Mouse (Mus musculus) heart, embryonic 10.5 days (tissue): ENCODE results near the gene Capzb. TPM values are rescaled to one million over a fixed set of nuclear protein-coding genes. Genes with fewer than 3 reads are reported as not detected.

Experiments used
- DNase-seq: peaks from one replicate; pipeline ENCODE4 v3.0.0-alpha.2; 2017; ENCODE audit warnings: low spot score
- H3K27ac ChIP-seq: fragments of 300-500 bp; sonication (generic); 2 replicates; pipeline ENCODE4 v1.5.1; 2016; ENCODE audit warnings: mild to moderate bottlenecking
- H3K27me3 ChIP-seq: fragments of 300-500 bp; sonication (generic); 2 replicates; pipeline ENCODE4 v1.6.1; 2016; ENCODE audit warnings: mild to moderate bottlenecking; ENCODE audit not compliant: poor library complexity, insufficient read depth, severe bottlenecking
- H3K36me3 ChIP-seq: fragments of 300-500 bp; sonication (generic); 2 replicates; pipeline ENCODE4 v1.6.1; 2016; ENCODE audit warnings: mild to moderate bottlenecking, moderate library complexity
- H3K4me1 ChIP-seq: fragments of 300-500 bp; sonication (generic); 2 replicates; pipeline ENCODE4 v1.6.1; 2016; ENCODE audit warnings: mild to moderate bottlenecking
- H3K4me3 ChIP-seq: fragments of 300-500 bp; sonication (generic); 2 replicates; pipeline ENCODE4 v1.5.1; 2016; ENCODE audit warnings: mild to moderate bottlenecking, moderate library complexity
- H3K9me3 ChIP-seq: fragments of 300-500 bp; sonication (generic); 2 replicates; pipeline ENCODE4 v1.6.1; 2016; ENCODE audit warnings: mild to moderate bottlenecking, moderate library complexity
- WGBS: fragments of 180-500 bp; shearing (Covaris S2); methylation state at CpG from one replicate; pipeline ENCODE4 v1.1.7; 2016; 5-methylcytosine and 5-hydroxymethylcytosine counted together
- polyA plus RNA-seq: library from polyadenylated mRNA; unstranded; fragments of >200 nt; fragmentation: Nextera tagmentation; extraction: Ambion mirVana; gene quantifications from 2 replicates; pipeline ENCODE4 v1.2.1, GENCODE M21; 2016

Gene Capzb
- polyA plus RNA-seq, 1 experiment from 2014 or later = 452 TPM

DNA sequence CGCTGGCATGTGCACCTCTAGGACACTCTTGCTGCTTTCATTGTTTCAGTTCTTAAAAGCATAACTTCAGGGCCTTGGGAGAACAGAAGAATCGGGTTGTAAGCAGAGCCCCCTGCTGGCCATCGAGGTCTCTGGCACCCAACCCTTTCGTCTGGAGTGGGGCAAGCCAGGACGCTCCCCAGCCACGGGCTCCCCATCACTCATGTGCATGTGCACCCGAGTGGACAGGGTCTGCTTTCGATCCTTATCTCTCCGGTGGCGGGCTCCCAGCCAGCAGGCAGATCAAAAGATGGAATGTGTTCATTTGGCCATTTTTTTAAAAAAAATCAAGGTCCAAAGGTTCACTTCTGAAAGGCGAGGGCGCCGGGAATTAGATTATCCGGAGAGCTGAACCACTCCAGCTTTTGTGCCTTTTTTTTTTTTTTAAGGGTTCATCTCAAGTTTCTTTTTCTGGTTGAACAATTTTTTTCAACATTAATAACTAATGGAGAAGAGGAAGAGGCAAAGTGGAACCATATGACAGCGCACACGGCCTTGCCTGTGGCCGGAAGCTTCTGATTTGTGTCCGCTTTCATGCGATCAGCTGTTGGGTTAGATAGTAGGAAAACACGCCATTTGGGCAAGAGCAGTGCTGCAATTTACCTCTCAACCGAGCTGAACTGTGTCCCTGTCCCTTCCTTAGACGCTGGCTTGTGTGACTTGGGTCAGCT is 59.5 kb downstream of the Capzb start:
- Histone ChIP-seq H3K36me3 (peaks cover 25% of the 10 kb centered on the region), H3K27me3 (no peaks in the 10 kb centered on the region), H3K9me3 (no peaks in the 10 kb centered on the region), H3K4me1 (peaks cover 49% of the 10 kb centered on the region), H3K27ac (0 out of 2 replicates have a peak overlapping the region, but pooled peaks have one; percentile 65), H3K4me3 (no peak overlapping the region)
- WGBS = 60% methylated on average over 22 of the region's 22 CpGs
- DNase-seq = peak; percentile 83

DNA sequence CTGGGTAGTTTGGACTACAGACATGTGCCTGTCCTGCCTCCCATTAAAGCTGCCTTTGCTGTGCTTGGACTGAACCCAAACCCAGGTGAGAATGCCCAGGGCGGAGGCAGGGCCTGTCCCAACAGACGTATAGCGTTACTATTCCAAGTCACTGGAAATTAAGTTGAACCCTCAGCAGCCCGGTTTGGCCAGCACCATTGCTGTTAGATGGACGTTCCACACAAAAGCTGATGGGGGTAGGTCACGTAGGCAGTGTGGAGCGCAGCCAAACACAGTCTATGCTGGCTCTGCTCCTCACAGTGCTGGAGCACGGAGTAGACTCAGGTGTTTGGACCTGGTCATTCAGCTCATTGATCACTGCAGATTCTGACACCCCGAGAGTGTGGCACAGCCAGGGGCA is 60.5 kb downstream of the Capzb start:
- WGBS = 91% methylated on average over 9 of the region's 9 CpGs
- Histone ChIP-seq H3K36me3 (peaks cover 29% of the 10 kb centered on the region), H3K27ac (no peak overlapping the region), H3K27me3 (no peaks in the 10 kb centered on the region), H3K9me3 (no peaks in the 10 kb centered on the region), H3K4me1 (peaks cover 39% of the 10 kb centered on the region), H3K4me3 (no peak overlapping the region)
- no peak for DNase-seq

DNA sequence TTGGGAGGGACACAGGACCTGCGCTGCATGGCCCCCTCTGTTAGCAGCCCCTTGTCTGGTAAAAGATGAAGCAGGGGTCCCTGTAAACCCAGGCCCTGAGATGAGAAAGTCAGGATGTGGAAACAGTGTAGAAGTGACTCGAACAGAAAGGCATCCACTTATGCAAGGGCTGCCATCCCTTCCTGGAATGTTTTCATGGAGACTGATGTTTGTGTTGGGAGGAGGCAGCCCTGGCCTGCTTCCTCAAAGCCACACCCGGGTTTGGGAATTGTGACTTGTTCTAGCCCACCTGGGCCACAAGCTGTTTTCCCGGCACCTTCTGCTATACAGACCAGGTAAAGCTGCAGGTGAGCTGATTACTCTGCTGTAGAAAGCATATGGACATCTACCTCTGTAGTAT is 63.4 kb downstream of the Capzb start:
- DNase-seq = no peak
- H3K9me3 ChIP-seq = no peaks in the 10 kb centered on the region
- no peak overlapping the region for H3K4me3 ChIP-seq
- WGBS = 77% methylated on average over 4 of the region's 4 CpGs
- H3K36me3 ChIP-seq = peaks cover 52% of the 10 kb centered on the region
- no peaks in the 10 kb centered on the region for H3K27me3 ChIP-seq
- H3K4me1 ChIP-seq = peaks cover 15% of the 10 kb centered on the region
- H3K27ac ChIP-seq = no peak overlapping the region

DNA sequence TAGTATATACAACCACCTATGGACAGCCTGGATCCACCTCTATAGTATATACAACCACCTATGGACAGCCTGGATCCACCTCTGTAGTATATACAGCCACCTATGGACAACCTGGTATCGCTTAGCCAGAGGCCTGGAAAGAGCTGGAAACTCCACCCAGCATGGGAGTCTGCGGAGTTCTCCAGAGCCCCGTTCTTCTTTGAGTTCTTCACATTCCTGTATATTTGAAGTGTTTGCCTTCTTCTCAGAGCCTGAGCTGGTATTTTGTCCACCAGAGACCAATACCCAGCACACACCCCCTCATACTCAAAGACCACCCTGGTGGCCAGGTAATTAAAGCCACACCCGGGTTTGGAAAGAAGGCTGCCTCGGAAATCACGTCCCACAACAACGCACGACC is 64.0 kb downstream of the Capzb start:
- no peaks in the 10 kb centered on the region for H3K27me3 ChIP-seq
- H3K9me3 ChIP-seq = no peaks in the 10 kb centered on the region
- no peak overlapping the region for H3K27ac ChIP-seq
- peaks cover 57% of the 10 kb centered on the region for H3K36me3 ChIP-seq
- no peak overlapping the region for H3K4me3 ChIP-seq
- no peak for DNase-seq
- peaks cover 10% of the 10 kb centered on the region for H3K4me1 ChIP-seq
- WGBS = 84% methylated on average over 8 of the region's 8 CpGs

DNA sequence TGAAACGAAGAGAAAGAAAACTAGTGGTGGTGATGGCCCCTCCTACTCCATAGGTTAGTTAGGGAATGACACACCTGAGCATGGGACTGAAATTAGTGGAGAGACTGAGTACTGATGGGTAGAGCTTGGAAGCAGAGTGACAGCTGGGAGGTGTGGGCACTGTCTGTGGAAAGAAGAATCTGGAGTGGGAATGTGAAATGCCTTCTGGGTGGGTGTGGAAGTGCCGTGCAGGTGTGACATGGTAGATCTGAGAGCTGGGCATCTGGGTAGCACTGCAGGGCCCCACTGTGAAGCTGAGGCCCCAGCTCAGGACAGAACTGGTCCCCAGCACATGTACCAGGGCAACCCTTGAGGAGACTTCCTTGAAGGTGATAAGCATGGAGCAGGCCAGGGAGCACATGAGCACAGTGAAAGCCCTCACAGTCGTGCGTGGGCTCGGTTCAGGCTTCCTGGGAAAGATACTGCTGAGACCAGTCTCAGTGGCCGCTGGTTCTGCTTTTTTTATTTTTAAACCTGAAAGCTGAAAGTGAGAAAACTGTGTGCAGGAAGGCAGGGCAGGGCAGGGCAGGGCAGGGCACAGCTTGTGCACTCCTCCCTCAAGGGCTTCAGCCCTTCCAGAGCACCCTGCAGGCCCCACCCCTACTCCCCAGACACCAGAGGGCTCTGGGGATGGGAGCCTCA is 66.1 kb downstream of the Capzb start:
- Histone ChIP-seq H3K4me3 (no peak overlapping the region), H3K36me3 (peaks cover 78% of the 10 kb centered on the region), H3K9me3 (no peaks in the 10 kb centered on the region), H3K27ac (no peak overlapping the region), H3K4me1 (0 out of 2 replicates have a peak, but pooled peaks cover 5% of the 10 kb centered on the region), H3K27me3 (no peaks in the 10 kb centered on the region)
- 87% methylated on average over 6 of the region's 6 CpGs for WGBS
- no peak for DNase-seq

DNA sequence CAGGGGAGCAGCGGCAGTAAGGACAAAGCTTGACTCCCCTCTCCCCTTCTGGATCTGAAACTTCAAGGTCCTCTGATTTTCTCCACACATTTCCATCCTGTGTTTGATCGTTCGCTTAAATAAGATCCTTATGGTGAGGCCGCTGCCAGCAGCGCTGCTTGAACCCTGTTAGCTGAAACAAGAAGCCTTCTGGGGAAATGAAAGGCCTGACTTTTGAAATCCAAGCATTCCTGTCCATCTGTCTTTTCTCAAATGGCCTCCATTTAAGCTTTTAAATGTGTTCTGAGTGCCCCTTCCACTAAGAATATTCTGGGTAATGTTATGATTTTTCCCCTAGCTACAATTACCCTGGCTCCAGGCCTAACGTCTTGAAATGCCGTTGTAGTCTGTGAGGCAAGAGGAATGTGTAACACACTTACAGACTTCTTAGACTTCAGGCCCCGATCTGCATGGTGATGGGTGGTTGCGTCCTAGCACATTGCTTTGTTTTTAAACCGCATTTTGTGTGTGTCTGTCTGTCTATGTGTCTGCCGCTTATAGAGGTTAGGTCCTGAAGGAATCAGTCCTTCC is 66.7 kb downstream of the Capzb start:
- 87% methylated on average over 11 of the region's 11 CpGs for WGBS
- DNase-seq = no peak
- Histone ChIP-seq H3K36me3 (peaks cover 84% of the 10 kb centered on the region), H3K27me3 (no peaks in the 10 kb centered on the region), H3K4me1 (0 out of 2 replicates have a peak, but pooled peaks cover 5% of the 10 kb centered on the region), H3K4me3 (no peak overlapping the region), H3K9me3 (no peaks in the 10 kb centered on the region), H3K27ac (no peak overlapping the region)

DNA sequence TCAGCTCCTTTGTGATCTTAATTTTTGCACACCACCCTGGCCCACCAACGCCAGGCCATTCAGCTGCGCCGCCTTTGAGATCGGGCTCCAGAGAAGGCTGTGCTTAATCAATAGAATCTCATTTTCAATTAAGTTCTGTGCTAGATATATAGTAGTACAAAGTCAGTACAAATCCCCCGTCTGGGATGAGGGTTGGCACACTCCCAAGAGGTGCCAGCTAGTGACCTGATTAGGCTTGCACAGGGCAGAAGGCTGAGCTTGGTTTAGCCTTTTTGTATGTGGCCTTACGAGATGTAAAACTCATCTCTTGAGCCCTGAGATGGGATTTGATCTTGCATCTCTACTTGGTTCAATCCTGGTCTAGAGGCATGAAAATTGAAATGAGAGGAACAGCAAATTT is 70.3 kb downstream of the Capzb start:
- Histone ChIP-seq H3K27ac (no peak overlapping the region), H3K4me1 (peaks cover 26% of the 10 kb centered on the region), H3K36me3 (peaks cover 90% of the 10 kb centered on the region), H3K4me3 (no peak overlapping the region), H3K9me3 (no peaks in the 10 kb centered on the region), H3K27me3 (no peaks in the 10 kb centered on the region)
- DNase-seq = no peak
- 93% methylated on average over 6 of the region's 6 CpGs for WGBS

DNA sequence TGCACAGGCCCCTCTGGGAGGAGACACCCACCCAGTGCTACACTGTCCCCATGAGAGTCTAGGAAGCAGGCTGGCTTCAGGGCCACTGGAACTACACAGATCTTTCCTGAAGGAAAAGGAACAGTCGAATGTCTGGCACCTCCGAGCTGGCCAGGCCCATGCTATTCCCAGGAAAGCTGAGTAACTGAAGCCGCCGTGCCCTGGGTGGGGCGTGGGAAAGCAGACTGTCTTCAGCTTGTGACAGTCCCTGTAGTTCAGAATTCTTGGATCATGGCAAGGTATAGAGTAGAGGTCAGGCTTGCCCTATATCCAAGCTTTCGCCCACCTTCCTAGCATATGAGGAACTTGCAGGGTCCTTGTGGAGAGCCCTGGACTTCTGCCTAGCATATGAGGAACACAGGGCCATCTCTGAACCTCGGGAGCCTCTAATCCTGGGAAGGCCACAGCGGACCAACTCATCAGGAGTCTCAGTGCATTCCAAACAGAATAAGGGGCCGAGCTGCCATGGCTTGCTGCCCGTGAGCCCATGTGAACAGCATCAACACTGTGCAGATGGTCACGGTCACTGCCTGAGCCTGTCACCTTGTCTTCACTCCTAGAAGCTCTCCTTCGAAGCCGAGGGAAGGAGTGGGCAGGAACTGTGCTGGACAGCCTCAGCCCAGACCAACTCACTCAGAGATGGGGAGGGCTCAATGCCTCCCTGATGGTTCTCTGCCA is 73.2 kb downstream of the Capzb start:
- no peak for DNase-seq
- H3K4me3 ChIP-seq = no peak overlapping the region
- H3K9me3 ChIP-seq = no peaks in the 10 kb centered on the region
- H3K4me1 ChIP-seq = peaks cover 25% of the 10 kb centered on the region
- H3K27ac ChIP-seq = peak overlapping the region; percentile 31; the same call in 1 of the 2 replicates
- 89% methylated on average over 13 of the region's 13 CpGs for WGBS
- H3K27me3 ChIP-seq = no peaks in the 10 kb centered on the region
- peaks cover 80% of the 10 kb centered on the region for H3K36me3 ChIP-seq

DNA sequence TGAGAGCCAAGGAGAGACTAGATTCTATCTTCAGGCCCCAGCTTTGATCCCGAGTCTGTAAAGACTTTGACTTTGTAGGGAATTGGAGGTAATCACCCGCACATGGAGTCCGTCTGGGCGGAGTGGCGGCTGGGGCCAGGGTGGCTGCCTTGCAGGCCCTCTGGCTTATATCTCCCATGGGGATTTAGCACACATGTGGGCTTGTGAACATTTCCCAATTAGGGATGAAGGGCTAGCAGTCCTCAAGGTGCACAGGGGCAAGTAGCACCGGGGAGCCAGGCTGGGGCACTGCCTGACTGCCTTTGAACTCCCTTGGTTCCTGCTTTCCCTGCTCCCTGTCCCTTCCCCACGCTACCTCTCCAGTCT is 73.8 kb downstream of the Capzb start:
- H3K9me3 ChIP-seq = no peaks in the 10 kb centered on the region
- no peak overlapping the region for H3K4me3 ChIP-seq
- 81% methylated on average over 7 of the region's 7 CpGs for WGBS
- H3K27me3 ChIP-seq = no peaks in the 10 kb centered on the region
- DNase-seq = no peak
- H3K4me1 ChIP-seq = peaks cover 25% of the 10 kb centered on the region
- peaks cover 74% of the 10 kb centered on the region for H3K36me3 ChIP-seq
- H3K27ac ChIP-seq = no peak overlapping the region

DNA sequence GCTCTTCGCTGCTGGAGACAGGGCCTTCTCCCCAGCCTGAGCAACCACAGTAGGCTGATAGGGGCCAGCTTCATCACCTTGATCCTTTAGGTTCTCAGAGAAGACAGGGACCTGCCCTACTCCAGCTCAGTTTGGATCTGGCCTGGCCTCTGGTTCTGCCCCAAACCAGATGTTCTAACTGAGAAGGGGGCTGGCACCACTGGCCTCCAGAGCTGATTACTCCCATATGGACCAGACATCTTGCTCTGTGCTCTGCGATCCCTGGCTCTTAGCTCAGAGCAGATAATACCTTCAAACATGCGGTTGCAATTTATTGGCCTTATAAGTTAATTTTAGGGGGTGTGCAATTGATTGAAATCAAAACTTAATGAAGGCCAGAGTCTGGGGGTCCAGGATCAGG is 74.6 kb downstream of the Capzb start:
- Histone ChIP-seq H3K9me3 (no peaks in the 10 kb centered on the region), H3K4me1 (peaks cover 31% of the 10 kb centered on the region), H3K27me3 (no peaks in the 10 kb centered on the region), H3K36me3 (peaks cover 72% of the 10 kb centered on the region), H3K4me3 (no peak overlapping the region), H3K27ac (0 out of 2 replicates have a peak overlapping the region, but pooled peaks have one; percentile 19)
- DNase-seq = no peak
- 75% methylated on average over 3 of the region's 3 CpGs for WGBS

DNA sequence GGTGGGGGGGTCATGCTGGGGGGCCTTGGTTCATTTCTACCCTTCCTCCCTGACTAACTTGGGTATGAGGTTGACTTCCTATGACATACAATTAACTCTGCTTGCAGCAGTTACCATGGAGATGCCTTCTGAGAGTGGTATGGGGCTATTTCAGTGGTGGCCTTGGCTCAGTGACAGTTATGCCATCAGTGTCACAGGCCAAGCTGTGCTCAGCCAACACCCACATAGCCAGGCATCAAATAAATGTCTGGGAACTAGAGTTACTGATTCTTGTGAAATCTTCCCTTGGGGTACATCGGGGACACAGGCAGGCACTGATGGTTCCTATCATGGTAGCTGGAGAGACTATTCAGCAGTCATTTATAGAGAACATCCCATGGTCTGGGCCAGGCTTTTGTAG is 75.5 kb downstream of the Capzb start:
- 88% methylated on average over 1 of the region's 1 CpGs for WGBS
- peaks cover 35% of the 10 kb centered on the region for H3K4me1 ChIP-seq

DNA sequence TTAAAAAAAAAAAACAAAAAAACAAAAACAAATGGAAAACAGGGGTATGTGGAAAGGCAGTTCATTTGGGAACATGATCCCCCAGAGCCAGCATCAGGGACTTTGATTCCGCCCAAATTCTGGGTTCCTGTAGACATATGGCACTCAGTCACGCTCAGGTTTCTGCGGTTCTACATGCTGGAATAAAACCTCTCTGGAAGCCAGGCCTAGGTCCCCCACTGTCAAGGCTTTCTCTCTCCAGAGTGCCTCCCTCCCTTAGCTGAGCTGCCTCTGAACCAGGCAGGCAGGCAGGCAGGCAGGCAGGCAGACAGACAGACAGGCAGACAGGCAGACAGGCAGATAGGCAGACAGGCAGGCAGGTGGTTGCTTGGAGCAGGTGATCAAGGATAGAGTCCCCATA is 77.5 kb downstream of the Capzb start:
- Histone ChIP-seq H3K4me1 (peaks cover 35% of the 10 kb centered on the region), H3K36me3 (peaks cover 71% of the 10 kb centered on the region)
- 90% methylated on average over 3 of the region's 3 CpGs for WGBS

More for the DNA sequence above, 75.5 kb downstream of the Capzb start:
- DNase-seq = no peak
- Histone ChIP-seq H3K27me3 (no peaks in the 10 kb centered on the region), H3K4me3 (no peak overlapping the region), H3K27ac (no peak overlapping the region), H3K36me3 (peaks cover 72% of the 10 kb centered on the region), H3K9me3 (no peaks in the 10 kb centered on the region)

DNA sequence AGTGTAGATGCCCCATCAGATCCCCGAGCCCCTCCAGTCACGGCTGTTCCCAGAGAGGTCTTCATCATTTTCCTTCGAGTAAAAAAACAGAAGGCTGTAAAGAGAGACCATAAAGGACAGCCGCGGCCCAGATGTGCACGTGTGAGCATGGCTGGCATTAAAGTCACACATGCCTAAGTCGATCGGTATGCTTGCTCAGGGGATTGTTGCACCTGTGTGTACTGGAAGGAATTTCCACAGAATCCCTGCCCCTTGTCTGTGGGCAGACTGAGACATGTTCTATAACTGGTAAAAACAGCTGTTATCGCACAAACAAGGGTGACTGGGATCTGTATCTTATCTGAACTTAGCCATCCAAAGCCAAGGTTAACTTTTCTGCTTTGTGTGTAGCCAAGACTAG is 78.9 kb downstream of the Capzb start:
- Histone ChIP-seq H3K27ac (no peak overlapping the region), H3K4me3 (no peak overlapping the region), H3K9me3 (no peaks in the 10 kb centered on the region), H3K27me3 (no peaks in the 10 kb centered on the region), H3K36me3 (peaks cover 61% of the 10 kb centered on the region), H3K4me1 (peaks cover 27% of the 10 kb centered on the region)
- DNase-seq = no peak
- WGBS = 90% methylated on average over 9 of the region's 9 CpGs

More for the DNA sequence above, 77.5 kb downstream of the Capzb start:
- no peaks in the 10 kb centered on the region for H3K27me3 ChIP-seq
- DNase-seq = no peak
- no peak overlapping the region for H3K27ac ChIP-seq
- H3K4me3 ChIP-seq = no peak overlapping the region
- H3K9me3 ChIP-seq = no peaks in the 10 kb centered on the region
